13 mouse cellular contexts compared by ENCODE assay signal in genomic region chr17:79964850-79965249, GRCm38 (mm10).
DNase-seq lines count a peak whose midpoint lies in the region; ATAC-seq and TF ChIP-seq lines count a peak whose summit lies in the region.
"Had no signal": no experiment of that assay in that cellular context is flagged by ENCODE, and none has a peak within 500 bp of the region (broad histone marks: within the 10 kb centered on the region; RNA-seq: fewer than 3 reads in every experiment).

No protein-coding gene starts in this region.

- no peak overlapping the region for H3K9ac ChIP-seq in limb, embryonic 12.5 days (replicated peaks)
- H3K9ac ChIP-seq in hindbrain, postnatal 0 days (replicated peaks; ENCODE audit: low read length), result no peak overlapping the region
- H3K9ac ChIP-seq: embryonic facial prominence, embryonic 12.5 days; hindbrain, embryonic 15.5 days had no signal

- H3K36me3 ChIP-seq in limb, embryonic 12.5 days, result no peaks in the 10 kb centered on the region
- no peaks in the 10 kb centered on the region for H3K36me3 ChIP-seq in limb, embryonic 10.5 days
- no peaks in the 10 kb centered on the region for H3K36me3 ChIP-seq in thymus, adult 2 months (ENCODE audit: control insufficient read depth, insufficient read depth, low read length)
- H3K36me3 ChIP-seq in hindbrain, postnatal 0 days (ENCODE audit: insufficient read depth, low read length), result no peaks in the 10 kb centered on the region
- H3K36me3 ChIP-seq: embryonic facial prominence, embryonic 12.5 days; heart, embryonic 10.5 days; hindbrain, embryonic 15.5 days had no signal

- intact Hi-C loops in left cerebral cortex, adult 2 months (cut with DNase I), result no loop called here

- 73% methylated on average over 8 of the region's 8 CpGs for WGBS in limb, embryonic 12.5 days
- WGBS in limb, embryonic 10.5 days, result 85% methylated on average over 8 of the region's 8 CpGs
- 3% methylated on average over 8 of the region's 8 CpGs for WGBS in thymus, adult 2 months
- WGBS in hindbrain, postnatal 0 days, result 79% methylated on average over 8 of the region's 8 CpGs

- H3K4me3 ChIP-seq in limb, embryonic 12.5 days (replicated peaks), result no peak overlapping the region
- no peak overlapping the region for H3K4me3 ChIP-seq in limb, embryonic 10.5 days
- H3K4me3 ChIP-seq in thymus, adult 2 months (ENCODE audit: control insufficient read depth, insufficient read depth, low read length), result no peak overlapping the region
- no peak overlapping the region for H3K4me3 ChIP-seq in left cerebral cortex, adult 2 months
- no peak overlapping the region for H3K4me3 ChIP-seq in hindbrain, postnatal 0 days (ENCODE audit: low read length)
- H3K4me3 ChIP-seq: embryonic facial prominence, embryonic 12.5 days; heart, embryonic 10.5 days; hindbrain, embryonic 15.5 days had no signal

- no peak for ATAC-seq in limb, embryonic 12.5 days (ENCODE audit: insufficient number of reproducible peaks, insufficient read depth, low FRiP score, low TSS enrichment, low read depth)
- peak; percentile 29 to 68; a peak in 3 of 4 replicates for ATAC-seq in hematopoietic stem cell, adult 5-6 weeks (replicated peaks in 1 of 2; ENCODE audit: insufficient read depth in 1 of 2, low FRiP score in 2 of 2, low TSS enrichment in 1 of 2, low read depth in 1 of 2, poor library complexity in 2 of 2, severe bottlenecking in 2 of 2)
- ATAC-seq in hindbrain, postnatal 0 days, result no peak

- H3K4me1 ChIP-seq in limb, embryonic 12.5 days (replicated peaks), result peaks cover 33% of the 10 kb centered on the region
- H3K4me1 ChIP-seq in limb, embryonic 10.5 days, result peaks cover 31% of the 10 kb centered on the region
- peaks cover 60% of the 10 kb centered on the region for H3K4me1 ChIP-seq in thymus, adult 2 months (replicated peaks; ENCODE audit: control insufficient read depth, insufficient read depth, low read length)
- no peaks in the 10 kb centered on the region for H3K4me1 ChIP-seq in hindbrain, postnatal 0 days (ENCODE audit: insufficient read depth, low read length)
- H3K4me1 ChIP-seq: hindbrain, embryonic 15.5 days had no signal

- H3K9me3 ChIP-seq in limb, embryonic 12.5 days, result no peaks in the 10 kb centered on the region
- no peaks in the 10 kb centered on the region for H3K9me3 ChIP-seq in limb, embryonic 10.5 days (replicated peaks)
- H3K9me3 ChIP-seq in hindbrain, postnatal 0 days (ENCODE audit: low read length), result no peaks in the 10 kb centered on the region
- H3K9me3 ChIP-seq: embryonic facial prominence, embryonic 12.5 days; heart, embryonic 10.5 days; hindbrain, embryonic 15.5 days had no signal

- no peak for DNase-seq in limb, embryonic 10.5 days (ENCODE audit: low spot score)
- peak; percentile 86 for DNase-seq in CD4-positive helper T cell, adult 2 months (ENCODE audit: low read depth, low spot score)
- peak; percentile 90 for DNase-seq in thymus, adult 2 months
- no peak for DNase-seq in left cerebral cortex, adult 2 months (ENCODE audit: extremely low spot score in 1 of 2, low spot score in 2 of 2)
- DNase-seq in hindbrain, postnatal 0 days (ENCODE audit: low spot score), result no peak
- no peak for DNase-seq in adrenal gland, postnatal 4 days (ENCODE audit: low spot score in 2 of 2)
- DNase-seq: adrenal gland, postnatal 10 days; cerebellum, adult 11 months had no signal

- no peak for TF ChIP-seq POLR2A in thymus, adult 2 months (IDR thresholded peaks at IDR 0.05; ENCODE audit: control insufficient read depth, extremely low read depth, insufficient read depth, low read length, poor library complexity)

- no peak overlapping the region for H3K4me2 ChIP-seq in limb, embryonic 12.5 days
- H3K4me2 ChIP-seq in hindbrain, postnatal 0 days (ENCODE audit: low read depth, low read length), result no peak overlapping the region
- H3K4me2 ChIP-seq: embryonic facial prominence, embryonic 12.5 days; hindbrain, embryonic 15.5 days had no signal

- TF ChIP-seq CTCF in thymus, adult 2 months (IDR thresholded peaks at IDR 0.05; ENCODE audit: borderline replicate concordance, control insufficient read depth, extremely low read depth, insufficient read depth, low read length, poor library complexity), result peak; percentile 46; the same call in 1 of the 2 replicates
- TF ChIP-seq CTCF in left cerebral cortex, adult 2 months (IDR thresholded peaks at IDR 0.05), result no peak
- TF ChIP-seq CTCF in hindbrain, postnatal 0 days (IDR thresholded peaks at IDR 0.05; ENCODE audit: low read depth), result no peak

- H3K27ac ChIP-seq in limb, embryonic 12.5 days, result 0 out of 2 replicates have a peak overlapping the region, but pooled peaks have one; percentile 17
- H3K27ac ChIP-seq in limb, embryonic 10.5 days, result no peak overlapping the region
- peak overlapping the region; percentile 87 for H3K27ac ChIP-seq in thymus, adult 2 months (ENCODE audit: control insufficient read depth, insufficient read depth, low read length)
- H3K27ac ChIP-seq in left cerebral cortex, adult 2 months, result no peak overlapping the region
- no peak overlapping the region for H3K27ac ChIP-seq in hindbrain, postnatal 0 days
- H3K27ac ChIP-seq: embryonic facial prominence, embryonic 12.5 days; heart, embryonic 10.5 days; hindbrain, embryonic 15.5 days had no signal

- H3K27me3 ChIP-seq in limb, embryonic 12.5 days, result no peaks in the 10 kb centered on the region
- peaks cover 9% of the 10 kb centered on the region; the same call in 1 of the 2 replicates for H3K27me3 ChIP-seq in limb, embryonic 10.5 days (ENCODE audit: low read depth, poor library complexity, severe bottlenecking)
- no peaks in the 10 kb centered on the region for H3K27me3 ChIP-seq in thymus, adult 2 months (ENCODE audit: control insufficient read depth, insufficient read depth, low read length)
- no peaks in the 10 kb centered on the region for H3K27me3 ChIP-seq in hindbrain, postnatal 0 days (ENCODE audit: insufficient read depth, low read length)
- H3K27me3 ChIP-seq: hindbrain, embryonic 15.5 days had no signal

Comparison
In these comparisons a context has a peak if more than half of its experiments do, and no peak if none do; other contexts are left out.
1. H3K27ac ChIP-seq: peak in limb, embryonic 12.5 days (single experiment) and thymus, adult 2 months (single experiment); none in limb, embryonic 10.5 days (single experiment), left cerebral cortex, adult 2 months (single experiment) and hindbrain, postnatal 0 days (single experiment).
2. ATAC-seq: peak in hematopoietic stem cell, adult 5-6 weeks (2 of 2); none in limb, embryonic 12.5 days (single experiment) and hindbrain, postnatal 0 days (single experiment).
3. DNase-seq: peak in CD4-positive helper T cell, adult 2 months (single experiment) and thymus, adult 2 months (single experiment); none in limb, embryonic 10.5 days (single experiment), left cerebral cortex, adult 2 months (0 of 2), hindbrain, postnatal 0 days (single experiment) and adrenal gland, postnatal 4 days (0 of 2).